Mouse (Mus musculus) olfactory bulb, adult 2 months (tissue): ENCODE data around the gene Ccdc22.

Experiments
- CTCF ChIP-seq: fragments of 200-500 bp; IDR thresholded peaks from 2 replicates; pipeline ENCODE4 v1.5.1; 2012; ENCODE audit warnings: low read depth, mild to moderate bottlenecking, low read length, moderate library complexity; ENCODE audit not compliant: insufficient read depth
- POLR2A ChIP-seq: fragments of 200-500 bp; IDR thresholded peaks from 2 replicates; pipeline ENCODE4 v1.6.1; 2012; ENCODE audit warnings: mild to moderate bottlenecking, low read depth, low read length, moderate library complexity; ENCODE audit not compliant: insufficient read depth

DNA sequence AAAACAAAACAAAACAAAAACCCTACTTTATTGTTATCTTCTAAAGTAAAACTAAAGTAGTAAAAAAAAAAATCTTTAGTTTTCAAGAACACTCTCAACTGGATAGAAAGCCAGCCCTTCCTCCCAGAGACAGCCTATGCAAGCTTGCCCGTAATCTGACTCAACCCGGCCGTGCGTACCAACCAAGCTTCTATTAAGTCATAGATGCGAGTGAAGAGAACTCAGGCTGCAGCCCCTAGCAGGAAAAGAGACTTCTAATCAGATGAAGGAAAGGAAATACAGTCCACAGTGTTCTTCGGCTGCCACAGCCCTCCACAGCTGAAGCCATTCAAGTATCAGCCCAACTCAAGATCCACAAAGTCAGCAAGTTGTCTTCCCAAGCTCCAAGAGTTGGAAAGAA lies 39.0 kb downstream of the Ccdc22 start:
- TF ChIP-seq CTCF (no peak), POLR2A (no peak)
